Mouse (Mus musculus) stomach, embryonic 16.5 days (tissue): ENCODE measurements at regions not wholly inside any gene's neighbourhood (a gene's known extent, or its start where the extent isn't known, plus 50 kb on each side); places are given as distances from the start of the nearest gene placed in this dataset.

Experiments used
- ATAC-seq: fragments of 200-750 bp; cut with Nextera tagmentation; 2 replicates; pipeline ENCODE4 v1.8.0; 2017; ENCODE audit warnings: moderate number of reproducible peaks, moderate TSS enrichment; ENCODE audit not compliant: insufficient read depth, low FRiP score
- H3K27ac ChIP-seq: fragments of 300-500 bp; sonication (generic); 2 replicates; pipeline ENCODE4 v1.5.1; 2014; ENCODE audit warnings: low read length
- H3K27me3 ChIP-seq: fragments of 300-500 bp; sonication (generic); 2 replicates; pipeline ENCODE4 v1.6.1; 2014; ENCODE audit warnings: low read length, control low read depth, mixed read lengths; ENCODE audit not compliant: control insufficient read depth, insufficient read depth
- H3K36me3 ChIP-seq: fragments of 300-500 bp; sonication (generic); 2 replicates; pipeline ENCODE4 v1.6.1; 2014; ENCODE audit warnings: low read length; ENCODE audit not compliant: control insufficient read depth, insufficient read depth
- H3K4me1 ChIP-seq: fragments of 300-500 bp; sonication (generic); 2 replicates; pipeline ENCODE4 v1.6.1; 2014; ENCODE audit warnings: low read length, control low read depth, mixed read lengths; ENCODE audit not compliant: control insufficient read depth, insufficient read depth
- H3K4me2 ChIP-seq: fragments of 300-500 bp; sonication (generic); 2 replicates; pipeline ENCODE4 v1.6.1; 2014; ENCODE audit warnings: low read depth, low read length, mixed read lengths
- H3K4me3 ChIP-seq: fragments of 300-500 bp; sonication (generic); replicated peaks from 2 replicates; pipeline ENCODE4 v1.5.1; 2014; ENCODE audit warnings: mild to moderate bottlenecking, low read length
- H3K9ac ChIP-seq: fragments of 300-500 bp; sonication (generic); 2 replicates; pipeline ENCODE4 v1.6.1; 2014; ENCODE audit warnings: low read length
- H3K9me3 ChIP-seq: fragments of 300-500 bp; sonication (generic); replicated peaks from 2 replicates; pipeline ENCODE4 v1.6.1; 2016; ENCODE audit warnings: low read length, control low read depth; ENCODE audit not compliant: control insufficient read depth
- WGBS: fragments of 180-500 bp; shearing (Covaris S2); extraction: QIAGEN DNeasy Blood & Tissue Kit; methylation state at CpG from one replicate; pipeline ENCODE4 v1.1.7; 2014; 5-methylcytosine and 5-hydroxymethylcytosine counted together

DNA sequence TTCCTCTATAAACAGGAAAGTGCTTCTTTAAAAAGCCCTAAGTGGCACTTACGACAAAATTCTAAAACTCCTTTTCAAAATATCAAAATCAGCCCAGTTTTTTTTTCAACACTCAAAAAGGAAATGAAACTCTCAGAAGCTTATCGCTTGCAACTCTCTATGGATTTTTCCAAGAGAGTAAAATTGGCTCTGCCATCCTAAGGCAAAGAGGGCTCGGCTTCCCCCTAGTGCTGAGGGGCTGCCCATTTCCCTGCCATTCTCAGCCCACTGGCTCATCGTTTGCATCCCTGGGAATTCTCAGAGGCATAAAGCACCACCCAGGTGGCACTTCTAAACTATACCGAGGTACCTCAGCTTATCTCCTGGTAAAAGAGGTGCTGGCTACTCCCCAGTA lies 84.7 kb upstream of the Map3k7 start:
- Histone ChIP-seq H3K4me1 (no peaks in the 10 kb centered on the region), H3K9ac (no peak overlapping the region), H3K4me2 (no peak overlapping the region), H3K27ac (no peak overlapping the region), H3K36me3 (no peaks in the 10 kb centered on the region), H3K9me3 (no peaks in the 10 kb centered on the region), H3K4me3 (no peak overlapping the region), H3K27me3 (no peaks in the 10 kb centered on the region)
- no peak for ATAC-seq
- WGBS, result 54% methylated on average over 5 of the region's 5 CpGs

DNA sequence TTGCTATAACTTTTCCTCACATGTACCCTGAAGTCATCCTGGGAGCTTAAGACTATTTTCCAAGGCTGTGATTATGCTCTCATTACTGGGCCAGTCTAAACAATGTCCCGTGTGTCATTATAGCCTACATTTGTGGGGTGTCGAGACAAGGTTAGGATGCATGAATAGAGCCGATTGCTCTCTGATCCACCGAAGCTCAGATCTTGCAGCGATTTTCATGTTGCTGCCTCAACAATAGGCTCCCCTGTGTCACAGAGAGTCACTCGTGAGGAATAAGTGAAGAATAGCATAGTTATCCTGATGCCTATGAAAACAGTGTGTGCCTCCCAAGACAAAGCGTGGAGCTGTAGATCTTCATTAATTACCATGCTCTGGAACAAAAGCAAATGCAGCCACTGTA lies 83.7 kb upstream of the Map3k7 start:
- H3K4me3 ChIP-seq, result no peak overlapping the region
- H3K27ac ChIP-seq, result no peak overlapping the region
- H3K9ac ChIP-seq, result no peak overlapping the region
- H3K27me3 ChIP-seq, result no peaks in the 10 kb centered on the region
- H3K4me2 ChIP-seq, result no peak overlapping the region
- no peaks in the 10 kb centered on the region for H3K9me3 ChIP-seq
- ATAC-seq, result no peak
- no peaks in the 10 kb centered on the region for H3K36me3 ChIP-seq
- no peaks in the 10 kb centered on the region for H3K4me1 ChIP-seq
- 81% methylated on average over 7 of the region's 7 CpGs for WGBS

GRCm38 (mm10) chr4:31889673-31890072 lies 74.2 kb upstream of the Map3k7 start:
- no peak overlapping the region for H3K4me3 ChIP-seq
- H3K27ac ChIP-seq, result no peak overlapping the region
- H3K9ac ChIP-seq, result no peak overlapping the region
- H3K4me2 ChIP-seq, result no peak overlapping the region
- ATAC-seq, result no peak
- no peaks in the 10 kb centered on the region for H3K36me3 ChIP-seq
- H3K27me3 ChIP-seq, result no peaks in the 10 kb centered on the region
- H3K4me1 ChIP-seq, result no peaks in the 10 kb centered on the region
- WGBS, result 64% methylated on average over 3 of the region's 3 CpGs
- H3K9me3 ChIP-seq, result no peaks in the 10 kb centered on the region

- no peak overlapping the region for H3K9ac ChIP-seq
- no peaks in the 10 kb centered on the region for H3K27me3 ChIP-seq
- WGBS, result 57% methylated on average over 8 of the region's 8 CpGs
- no peak for ATAC-seq
- H3K4me1 ChIP-seq, result no peaks in the 10 kb centered on the region
- H3K4me2 ChIP-seq, result no peak overlapping the region
- no peak overlapping the region for H3K27ac ChIP-seq
- H3K4me3 ChIP-seq, result no peak overlapping the region
- no peaks in the 10 kb centered on the region for H3K9me3 ChIP-seq
- H3K36me3 ChIP-seq, result no peaks in the 10 kb centered on the region
These were observed 54.7 kb upstream of the Map3k7 start for GRCm38 (mm10) chr4:31909086-31909673.
